Mouse (Mus musculus) embryonic fibroblast, embryonic 13.5 days (primary cell): Measurements from ENCODE around the gene Tango2. TPM values are rescaled to one million over a fixed set of nuclear protein-coding genes. Genes with fewer than 3 reads are reported as not detected.

Experiments used
- H3K27ac ChIP-seq: 2 replicates; pipeline ENCODE4 v1.5.1; 2012; ENCODE audit warnings: low read length, control low read depth, inconsistent platforms; ENCODE audit not compliant: insufficient read depth
- H3K4me1 ChIP-seq: 2 replicates; pipeline ENCODE4 v1.6.1; 2011; ENCODE audit warnings: low read length; ENCODE audit not compliant: control insufficient read depth, insufficient read depth
- H3K4me3 ChIP-seq: 2 replicates; pipeline ENCODE4 v1.5.1; 2011; ENCODE audit warnings: mild to moderate bottlenecking, control low read depth, low read length; ENCODE audit not compliant: insufficient read depth
- CTCF ChIP-seq: IDR thresholded peaks from 2 replicates; pipeline ENCODE4 v1.5.1; 2011; ENCODE audit warnings: mild to moderate bottlenecking, control low read depth, low read length, moderate library complexity, borderline replicate concordance; ENCODE audit not compliant: insufficient read depth
- POLR2A ChIP-seq: IDR thresholded peaks from 2 replicates; pipeline ENCODE4 v1.6.1; 2011; ENCODE audit warnings: low read depth, mild to moderate bottlenecking, control low read depth, low read length, moderate library complexity
- polyA plus RNA-seq: library from polyadenylated mRNA; stranded (reverse); fragments of >200 nt; gene quantifications from 2 replicates; pipeline ENCODE4 v1.2.4, GENCODE M21; 2011; ENCODE audit warnings: low read depth; ENCODE audit not compliant: missing spikeins, insufficient read length

Gene Tango2
- polyA plus RNA-seq, 1 experiment = 27.1 TPM

DNA sequence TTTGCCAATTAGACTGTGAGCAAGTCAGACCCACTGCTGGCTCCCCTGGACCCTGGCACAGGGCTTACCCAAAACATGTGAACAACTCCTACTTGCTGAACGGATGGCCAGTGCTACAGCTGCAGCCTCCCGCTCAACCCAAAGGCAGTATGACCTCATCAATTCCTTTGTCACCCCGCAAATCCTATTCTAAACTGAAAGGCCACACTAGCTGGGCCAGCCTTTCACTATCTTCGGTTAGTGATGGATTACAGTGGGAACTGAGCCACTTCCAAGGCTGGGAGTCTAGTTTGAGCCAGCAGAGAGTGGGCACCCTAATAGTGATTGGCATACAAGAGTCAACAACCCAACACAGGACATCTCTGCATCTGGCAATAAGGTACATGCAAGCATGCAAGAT lies 59.7 kb downstream of the Tango2 start:
- H3K4me1 ChIP-seq = peaks cover 4% of the 10 kb centered on the region; the same call in 1 of the 2 replicates
- TF ChIP-seq CTCF (no peak), POLR2A (no peak)
- H3K4me3 ChIP-seq = peak overlapping the region; percentile 98
- H3K27ac ChIP-seq = peak overlapping the region; percentile 58

DNA sequence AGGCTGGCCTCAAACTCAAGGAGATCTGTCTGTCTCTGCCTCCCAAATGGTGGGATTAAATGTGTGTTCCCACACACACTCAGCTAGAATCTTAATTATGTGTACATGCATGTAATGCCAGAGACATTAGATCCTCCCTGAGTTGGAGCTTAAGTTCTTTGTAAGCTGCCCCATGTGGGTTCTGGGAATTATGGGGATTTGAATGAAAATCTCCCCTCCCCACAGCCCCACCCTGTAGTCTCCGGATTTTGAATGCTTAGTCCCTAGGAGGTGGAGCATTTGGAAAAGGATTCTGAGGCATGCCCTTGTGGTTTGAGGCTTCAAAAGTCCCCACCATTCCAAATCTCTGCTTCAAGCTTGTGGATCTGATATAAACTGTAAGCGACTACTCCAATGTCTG lies 72.7 kb downstream of the Tango2 start:
- no peaks in the 10 kb centered on the region for H3K4me1 ChIP-seq
- H3K27ac ChIP-seq = no peak overlapping the region
- TF ChIP-seq CTCF (no peak), POLR2A (no peak)
- H3K4me3 ChIP-seq = no peak overlapping the region

DNA sequence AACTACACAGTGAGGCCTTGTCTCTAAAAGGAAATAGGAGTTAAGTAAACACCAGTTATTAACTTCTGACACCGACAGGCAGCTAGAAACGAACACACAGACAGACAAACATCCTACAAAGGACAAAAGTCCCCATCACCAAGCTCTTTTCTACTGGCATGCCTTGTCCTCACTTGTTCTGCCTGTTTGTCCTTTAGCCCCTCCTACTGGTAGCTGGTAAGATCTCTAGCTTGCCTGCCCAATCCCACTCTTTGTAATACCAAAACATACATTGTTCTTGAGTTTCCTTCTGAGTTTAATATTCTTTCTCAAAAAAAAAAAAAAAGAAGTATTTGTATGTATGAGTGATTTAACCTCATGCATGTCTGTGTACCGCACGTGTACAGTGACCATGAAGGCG lies 79.7 kb downstream of the Tango2 start:
- TF ChIP-seq CTCF (no peak), POLR2A (no peak)

DNA sequence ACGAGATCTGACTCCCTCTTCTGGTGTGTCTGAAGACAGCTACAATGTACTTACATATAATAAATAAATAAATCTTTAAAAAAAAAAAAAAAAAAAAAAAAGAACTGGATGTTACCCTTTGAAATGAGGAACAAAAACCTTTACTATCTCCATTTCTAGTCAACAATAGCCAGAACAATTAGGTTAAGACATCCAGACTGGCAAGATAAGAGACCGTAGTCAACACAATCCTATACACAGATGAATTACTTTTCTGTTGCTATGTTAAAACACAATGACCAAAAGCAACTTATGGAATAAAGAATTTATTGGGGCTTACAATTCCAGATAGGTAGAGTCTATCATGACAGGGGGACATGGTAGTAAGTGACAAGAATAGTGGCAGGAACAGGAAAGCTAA lies 82.9 kb downstream of the Tango2 start:
- H3K4me1 ChIP-seq = no peaks in the 10 kb centered on the region

More for the DNA sequence above, 79.7 kb downstream of the Tango2 start:
- Histone ChIP-seq H3K27ac (no peak overlapping the region), H3K4me3 (no peak overlapping the region), H3K4me1 (no peaks in the 10 kb centered on the region)

DNA sequence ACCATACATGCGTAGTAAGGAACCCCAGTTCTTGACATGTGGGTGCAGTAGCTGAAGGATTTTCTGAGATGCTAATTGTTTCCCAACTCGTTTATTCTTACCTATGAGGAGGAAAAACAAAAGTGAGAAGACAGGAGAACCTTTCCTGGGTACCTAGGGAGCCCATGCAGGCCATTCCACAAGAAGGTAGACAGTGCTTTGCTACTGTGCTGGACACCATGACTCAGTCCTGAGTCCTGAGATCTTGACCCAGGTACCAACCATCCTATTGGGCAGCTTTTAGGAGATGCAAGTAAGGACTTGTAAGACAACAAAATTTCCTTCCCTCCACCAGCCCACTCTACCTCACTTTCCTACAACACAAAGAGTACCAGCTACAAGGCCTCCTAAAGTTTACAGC lies 89.7 kb downstream of the Tango2 start, which contains the start of gene Gm49776:
Gm49776 (minus strand) TSS at position 101 of the 400 bp plus-strand sequence.
- TF ChIP-seq CTCF (no peak), POLR2A (no peak)
- Histone ChIP-seq H3K27ac (no peak within 1 kb of the TSS), H3K4me3 (no peak within 1 kb of the TSS), H3K4me1 (no peaks in the 10 kb centered on the region)

More for the DNA sequence above, 82.9 kb downstream of the Tango2 start:
- H3K4me3 ChIP-seq = no peak overlapping the region
- no peak overlapping the region for H3K27ac ChIP-seq
- TF ChIP-seq POLR2A = no peak
- TF ChIP-seq CTCF = no peak

DNA sequence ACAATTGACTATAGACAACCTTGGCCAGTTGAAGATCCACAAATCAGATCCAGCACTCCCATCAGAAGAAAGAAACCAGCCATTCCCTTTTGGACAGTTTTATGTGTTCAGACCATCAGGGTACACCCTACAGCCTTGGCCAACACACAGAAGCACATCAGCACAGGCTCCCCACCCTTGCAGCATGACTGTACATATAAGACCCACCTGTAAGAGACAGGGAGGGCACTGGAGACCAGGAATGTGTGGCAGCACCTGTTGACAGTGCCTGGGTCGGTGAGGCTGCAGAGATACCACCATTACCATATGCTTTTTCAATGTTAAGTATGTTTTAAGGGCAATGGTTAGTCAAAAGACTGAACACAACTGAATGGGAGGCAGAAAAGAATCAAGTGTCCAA lies 94.0 kb downstream of the Tango2 start:
- Histone ChIP-seq H3K4me1 (peaks cover 6% of the 10 kb centered on the region; the same call in 1 of the 2 replicates), H3K4me3 (no peak overlapping the region), H3K27ac (no peak overlapping the region)
- TF ChIP-seq POLR2A (no peak), CTCF (no peak)

DNA sequence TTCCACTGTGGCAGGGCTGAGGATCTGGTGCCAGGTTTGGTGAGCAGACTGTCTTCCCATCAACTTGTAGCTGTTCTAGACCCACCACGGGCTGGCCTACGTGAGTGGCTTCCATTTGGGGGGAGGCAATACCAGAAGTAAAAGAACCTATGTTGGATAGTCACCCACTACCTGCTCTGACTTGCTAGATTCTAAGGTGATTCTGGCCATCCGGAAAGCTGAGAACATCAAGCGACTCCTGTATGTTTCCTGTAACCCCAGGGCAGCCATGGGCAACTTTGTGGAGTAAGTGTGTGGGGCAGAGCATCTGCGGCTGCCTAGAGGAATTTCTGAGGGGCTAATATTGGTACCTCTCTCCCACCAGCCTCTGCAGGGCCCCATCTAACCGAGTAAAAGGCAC lies 95.2 kb downstream of the Tango2 start:
- peaks cover 6% of the 10 kb centered on the region; the same call in 1 of the 2 replicates for H3K4me1 ChIP-seq
- no peak for TF ChIP-seq CTCF
- no peak for TF ChIP-seq POLR2A
- no peak overlapping the region for H3K27ac ChIP-seq
- H3K4me3 ChIP-seq = no peak overlapping the region

DNA sequence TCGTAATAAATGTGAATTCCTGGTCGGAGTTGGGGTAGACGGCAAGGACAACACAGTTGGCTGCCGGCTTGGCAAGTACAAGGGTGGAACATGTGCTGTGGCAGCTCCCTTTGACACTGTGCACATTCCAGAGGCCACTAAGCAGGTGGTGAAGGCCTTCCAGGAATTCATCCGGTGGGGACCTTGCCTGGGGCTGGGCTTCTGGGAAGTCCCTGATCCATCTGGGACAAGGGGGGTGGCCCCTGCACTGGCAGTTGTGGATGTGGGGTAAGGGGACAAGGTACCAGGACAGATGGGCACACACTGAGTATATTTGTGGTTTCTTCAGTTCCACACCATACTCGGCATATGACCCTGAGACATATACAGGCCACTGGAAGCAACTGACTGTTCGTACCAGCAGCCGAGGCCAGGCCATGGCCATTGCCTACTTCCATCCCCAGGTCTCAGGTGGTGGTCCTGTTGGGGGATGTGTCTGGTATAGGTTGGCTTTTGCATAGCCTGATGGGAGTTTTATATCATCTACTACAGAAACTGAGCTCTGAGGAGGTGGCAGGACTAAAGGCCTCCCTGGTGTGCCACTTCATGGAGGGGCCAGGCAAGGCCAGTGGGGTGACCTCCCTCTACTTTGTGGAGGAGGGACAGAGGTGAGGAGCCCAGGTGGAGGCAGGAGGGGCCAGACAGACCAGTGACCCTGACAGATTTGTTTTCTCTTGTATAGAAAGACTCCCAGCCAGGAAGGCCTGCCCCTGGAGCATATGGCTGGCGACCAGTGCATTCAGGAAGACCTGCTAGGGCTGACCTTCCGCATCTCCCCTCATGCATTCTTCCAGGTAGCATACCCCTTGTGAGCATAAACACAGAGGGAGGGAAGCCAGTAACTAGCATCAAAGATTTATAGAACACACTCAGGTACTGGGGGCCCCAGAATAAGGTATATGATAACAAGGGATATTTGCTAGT lies 96.8 kb downstream of the Tango2 start:
- Histone ChIP-seq H3K4me1 (peaks cover 9% of the 10 kb centered on the region; the same call in 1 of the 2 replicates), H3K4me3 (no peak overlapping the region), H3K27ac (no peak overlapping the region)
- no peak for TF ChIP-seq POLR2A

Other genes starting within 250 kb of the Tango2 start
- gene Rtn4r, start 220.5 kb downstream of the Tango2 start, polyA plus RNA-seq = 1.2 and 1.4 TPM in 2 replicates
- gene Ccdc188, start 130.2 kb downstream of the Tango2 start, polyA plus RNA-seq = not detected in 2 replicates
- 28.7 and 29.5 TPM in 2 replicates for gene Zdhhc8, start 113.0 kb downstream of the Tango2 start, polyA plus RNA-seq
- gene Trmt2a, start 99.4 kb downstream of the Tango2 start, polyA plus RNA-seq = 43.3 and 58.9 TPM in 2 replicates
- gene Ranbp1, start 99.4 kb downstream of the Tango2 start, polyA plus RNA-seq = 296 and 323 TPM in 2 replicates
- gene Gm49776, start 89.8 kb downstream of the Tango2 start, polyA plus RNA-seq = not detected in 2 replicates
- 47.4 and 50.6 TPM in 2 replicates for gene Dgcr8, start 58.9 kb downstream of the Tango2 start, polyA plus RNA-seq
- 6.7 and 8.1 TPM in 2 replicates for gene Arvcf, start 79 bp upstream of the Tango2 start, polyA plus RNA-seq
- 4.6 and 7.5 TPM in 2 replicates for gene Txnrd2, start 78.3 kb upstream of the Tango2 start, polyA plus RNA-seq
- gene Comt, start 78.7 kb upstream of the Tango2 start, polyA plus RNA-seq = 89.2 and 96.0 TPM in 2 replicates
- 3.8 and 5.5 TPM in 2 replicates for gene Gnb1l, start 150.6 kb upstream of the Tango2 start, polyA plus RNA-seq
- gene Rtl10, start 150.8 kb upstream of the Tango2 start, polyA plus RNA-seq = 4.7 and 7.8 TPM in 2 replicates
- gene Tbx1, start 242.6 kb upstream of the Tango2 start, polyA plus RNA-seq = 2.8 and 3.3 TPM in 2 replicates